Mouse (Mus musculus): Measurements from ENCODE around the gene Scgb2b26. TPM values are rescaled to one million over a fixed set of nuclear protein-coding genes. Genes with fewer than 3 reads are reported as not detected.
"Not testable (repeated sequence)": the region's sequence is repeated elsewhere in the genome, so short reads cannot be mapped to it uniquely, and the experiment has no call there.

The Scgb2b26 gene
- not detected in 2 replicates for polyA plus RNA-seq (2015; fragmentation: Nextera tagmentation; extraction: Ambion mirVana)

- H3K9me3 ChIP-seq (replicated peaks; ENCODE audit: control insufficient read depth, low read length, poor library complexity, severe bottlenecking), result peaks cover 43% of the 10 kb centered on the region
- H3K4me1 ChIP-seq (ENCODE audit: control insufficient read depth, insufficient read depth, low read length), result no peaks in the 10 kb centered on the region
- H3K4me3 ChIP-seq (ENCODE audit: low read depth, low read length), result no peak within 1 kb of the TSS
- no peak for ATAC-seq
- no peak within 1 kb of the TSS for H3K27ac ChIP-seq (ENCODE audit: low read length)
- H3K4me2 ChIP-seq (ENCODE audit: low read length), result no peak within 1 kb of the TSS
- no peaks in the 10 kb centered on the region for H3K36me3 ChIP-seq (ENCODE audit: control insufficient read depth, insufficient read depth, low read length)
- no peak within 1 kb of the TSS for H3K9ac ChIP-seq (ENCODE audit: low read depth, low read length)
- 89% methylated on average over 4 of the region's 4 CpGs for WGBS
- no peaks in the 10 kb centered on the region for H3K27me3 ChIP-seq (ENCODE audit: control insufficient read depth, insufficient read depth, low read depth, low read length)
Measured at GRCm38 (mm10) chr7:33944940-33945339, at the start of gene Scgb2b26. Gene Scgb2b26, minus strand, starts transcription at chr7:33945040.

GRCm38 (mm10) chr7:33982281-33982680 is 37.4 kb upstream of the Scgb2b26 start:
- H3K4me2 ChIP-seq (ENCODE audit: low read length); H3K4me3 ChIP-seq (ENCODE audit: low read depth, low read length); H3K4me1 ChIP-seq (ENCODE audit: control insufficient read depth, insufficient read depth, low read length); ATAC-seq; H3K27ac ChIP-seq (ENCODE audit: low read length); H3K9ac ChIP-seq (ENCODE audit: low read depth, low read length); H3K36me3 ChIP-seq (ENCODE audit: control insufficient read depth, insufficient read depth, low read length); H3K27me3 ChIP-seq (ENCODE audit: control insufficient read depth, insufficient read depth, low read depth, low read length): not testable (repeated sequence)
- H3K9me3 ChIP-seq (replicated peaks; ENCODE audit: control insufficient read depth, low read length, poor library complexity, severe bottlenecking), result peaks cover 15% of the 10 kb centered on the region
- 29% methylated on average over 8 of the region's 9 CpGs for WGBS

- no peaks in the 10 kb centered on the region for H3K4me1 ChIP-seq (ENCODE audit: control insufficient read depth, insufficient read depth, low read length)
- no peak for ATAC-seq
- H3K36me3 ChIP-seq (ENCODE audit: control insufficient read depth, insufficient read depth, low read length), result no peaks in the 10 kb centered on the region
- no peak overlapping the region for H3K9ac ChIP-seq (ENCODE audit: low read depth, low read length)
- no peak overlapping the region for H3K4me2 ChIP-seq (ENCODE audit: low read length)
- H3K27ac ChIP-seq (ENCODE audit: low read length), result no peak overlapping the region
- H3K9me3 ChIP-seq (replicated peaks; ENCODE audit: control insufficient read depth, low read length, poor library complexity, severe bottlenecking), result peaks cover 22% of the 10 kb centered on the region
- H3K4me3 ChIP-seq (ENCODE audit: low read depth, low read length), result no peak overlapping the region
- H3K27me3 ChIP-seq (ENCODE audit: control insufficient read depth, insufficient read depth, low read depth, low read length), result no peaks in the 10 kb centered on the region
Measured at GRCm38 (mm10) chr7:33902982-33903381, 41.9 kb downstream of the Scgb2b26 start.

DNA sequence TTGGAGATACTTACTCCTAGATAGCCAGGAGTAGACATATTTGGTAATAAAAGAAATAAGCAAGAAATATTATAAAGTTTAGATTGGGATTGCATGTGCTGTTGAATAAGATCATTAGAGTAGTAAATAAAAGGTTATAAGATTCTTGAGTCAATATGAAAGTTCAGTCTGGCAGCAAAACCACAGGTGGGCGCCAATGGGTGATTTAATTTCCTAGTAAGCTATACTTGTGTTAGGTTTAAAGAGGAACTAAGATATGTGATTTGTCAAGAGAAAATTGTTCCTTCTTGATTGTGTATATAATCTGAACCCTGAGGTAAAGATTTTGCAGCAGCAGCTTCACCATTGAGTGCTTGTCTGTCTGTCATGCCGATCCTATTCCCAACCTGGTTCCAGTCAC is 44.0 kb downstream of the Scgb2b26 start:
- WGBS, result 86% methylated on average over 2 of the region's 2 CpGs
- no peak overlapping the region for H3K9ac ChIP-seq (ENCODE audit: low read depth, low read length)
- H3K36me3 ChIP-seq (ENCODE audit: control insufficient read depth, insufficient read depth, low read length), result no peaks in the 10 kb centered on the region
- H3K4me1 ChIP-seq (ENCODE audit: control insufficient read depth, insufficient read depth, low read length), result no peaks in the 10 kb centered on the region
- H3K9me3 ChIP-seq (replicated peaks; ENCODE audit: control insufficient read depth, low read length, poor library complexity, severe bottlenecking), result peaks cover 35% of the 10 kb centered on the region
- H3K27ac ChIP-seq (ENCODE audit: low read length), result no peak overlapping the region
- H3K27me3 ChIP-seq (ENCODE audit: control insufficient read depth, insufficient read depth, low read depth, low read length), result no peaks in the 10 kb centered on the region
- H3K4me3 ChIP-seq (ENCODE audit: low read depth, low read length), result no peak overlapping the region
- ATAC-seq, result no peak
- H3K4me2 ChIP-seq (ENCODE audit: low read length), result no peak overlapping the region

- H3K4me2 ChIP-seq (ENCODE audit: low read length), result no peak overlapping the region
- no peak overlapping the region for H3K9ac ChIP-seq (ENCODE audit: low read depth, low read length)
- no peaks in the 10 kb centered on the region for H3K4me1 ChIP-seq (ENCODE audit: control insufficient read depth, insufficient read depth, low read length)
- H3K36me3 ChIP-seq (ENCODE audit: control insufficient read depth, insufficient read depth, low read length), result no peaks in the 10 kb centered on the region
- no peaks in the 10 kb centered on the region for H3K27me3 ChIP-seq (ENCODE audit: control insufficient read depth, insufficient read depth, low read depth, low read length)
- no peak overlapping the region for H3K27ac ChIP-seq (ENCODE audit: low read length)
- ATAC-seq, result no peak
- WGBS, result 68% methylated on average over 2 of the region's 2 CpGs
- peaks cover 38% of the 10 kb centered on the region for H3K9me3 ChIP-seq (replicated peaks; ENCODE audit: control insufficient read depth, low read length, poor library complexity, severe bottlenecking)
- no peak overlapping the region for H3K4me3 ChIP-seq (ENCODE audit: low read depth, low read length)
Measured at GRCm38 (mm10) chr7:33900007-33900406, 44.8 kb downstream of the Scgb2b26 start.

Other genes with a start within 250 kb of the Scgb2b26 start
- gene Scgb2b24, start 205.7 kb downstream of the Scgb2b26 start, polyA plus RNA-seq (2015; fragmentation: Nextera tagmentation; extraction: Ambion mirVana), result not detected in 2 replicates
- gene Scgb1b24, start 201.2 kb downstream of the Scgb2b26 start, polyA plus RNA-seq (2015; fragmentation: Nextera tagmentation; extraction: Ambion mirVana), result not detected in 2 replicates
- gene Scgb2b27, start 68.9 kb upstream of the Scgb2b26 start, polyA plus RNA-seq (2015; fragmentation: Nextera tagmentation; extraction: Ambion mirVana), result not detected in 2 replicates
- not detected in 2 replicates for gene Scgb1b27, start 76.4 kb upstream of the Scgb2b26 start, polyA plus RNA-seq (2015; fragmentation: Nextera tagmentation; extraction: Ambion mirVana)
- not detected in 2 replicates for gene Scgb1b30, start 150.4 kb upstream of the Scgb2b26 start, polyA plus RNA-seq (2015; fragmentation: Nextera tagmentation; extraction: Ambion mirVana)
- gene Wtip, start 188.2 kb upstream of the Scgb2b26 start, polyA plus RNA-seq (2015; fragmentation: Nextera tagmentation; extraction: Ambion mirVana), result 2.4 and 3.8 TPM in 2 replicates
- gene Uba2, start 224.6 kb upstream of the Scgb2b26 start, polyA plus RNA-seq (2015; fragmentation: Nextera tagmentation; extraction: Ambion mirVana), result 163 and 172 TPM in 2 replicates